Mouse (Mus musculus) liver, embryonic 14.5 days (tissue): ENCODE measurements at regions not wholly inside any gene's neighbourhood (a gene's known extent, or its start where the extent isn't known, plus 50 kb on each side); places are given as distances from the start of the nearest gene placed in this dataset.

ENCODE experiments used
- ATAC-seq: fragments of 200-750 bp; cut with Nextera tagmentation; 2 replicates; pipeline ENCODE4 v1.8.0; 2017; ENCODE audit warnings: moderate number of reproducible peaks, mild to moderate bottlenecking, moderate library complexity; ENCODE audit not compliant: insufficient read depth
- DNase-seq, 3 experiments: peaks; one replicate each; pipeline ENCODE4 v3.0.0-alpha.2; 2012 to 2013; ENCODE audit warnings: low read depth in 3 of 3, low spot score in 3 of 3
- H3K27ac ChIP-seq: fragments of 300-500 bp; sonication (generic); 2 replicates; pipeline ENCODE4 v1.5.1; 2014; ENCODE audit warnings: moderate library complexity, mild to moderate bottlenecking, control low read depth, inconsistent platforms
- H3K27me3 ChIP-seq: fragments of 300-500 bp; sonication (generic); 2 replicates; pipeline ENCODE4 v1.6.1; 2014; ENCODE audit warnings: mild to moderate bottlenecking, low read length, moderate library complexity; ENCODE audit not compliant: control insufficient read depth, insufficient read depth
- H3K36me3 ChIP-seq: fragments of 300-500 bp; sonication (generic); replicated peaks from 2 replicates; pipeline ENCODE4 v1.6.1; 2014; ENCODE audit warnings: low read depth; ENCODE audit not compliant: control insufficient read depth, insufficient read depth
- H3K4me1 ChIP-seq, 2 experiments: fragments of 200-500 bp in 1 of 2; fragments of 300-500 bp in 1 of 2; sonication (generic) in 1 of 2; replicated peaks; 2 replicates each; pipeline ENCODE4 v1.6.1; 2012 to 2014; ENCODE audit warnings: antibody characterized with exemption in 1 of 2, inconsistent platforms in 1 of 2, low read length in 1 of 2; ENCODE audit not compliant: control insufficient read depth in 2 of 2, insufficient read depth in 2 of 2
- H3K4me2 ChIP-seq: fragments of 300-500 bp; sonication (generic); 2 replicates; pipeline ENCODE4 v1.6.1; 2014; ENCODE audit warnings: low read depth, mild to moderate bottlenecking, control low read depth, moderate library complexity
- H3K4me3 ChIP-seq, 2 experiments: fragments of 200-500 bp in 1 of 2; fragments of 300-500 bp in 1 of 2; sonication (generic) in 1 of 2; 2 replicates each; pipeline ENCODE4 v1.5.1; 2012 to 2014; ENCODE audit warnings: low read depth in 2 of 2, low read length in 2 of 2, mild to moderate bottlenecking in 2 of 2, control low read depth in 1 of 2, inconsistent platforms in 1 of 2, moderate library complexity in 1 of 2; ENCODE audit not compliant: insufficient read depth in 1 of 2
- H3K9ac ChIP-seq: fragments of 300-500 bp; sonication (generic); replicated peaks from 2 replicates; pipeline ENCODE4 v1.6.1; 2014; ENCODE audit warnings: mild to moderate bottlenecking, control low read depth, moderate library complexity
- H3K9me3 ChIP-seq: fragments of 300-500 bp; sonication (generic); 2 replicates; pipeline ENCODE4 v1.6.1; 2016; ENCODE audit warnings: low read length, mixed read lengths; ENCODE audit not compliant: control insufficient read depth
- CTCF ChIP-seq: IDR thresholded peaks from 2 replicates; pipeline ENCODE4 v1.5.1; 2016; ENCODE audit warnings: antibody characterized with exemption, low read depth, control low read depth
- EP300 ChIP-seq: IDR thresholded peaks from 2 replicates; pipeline ENCODE4 v1.6.1; 2016; ENCODE audit warnings: antibody characterized with exemption, low read depth
- WGBS: fragments of 180-500 bp; shearing (Covaris S2); extraction: QIAGEN DNeasy Blood & Tissue Kit; methylation state at CpG from one replicate; pipeline ENCODE4 v1.1.7; 2014; ENCODE audit not compliant: insufficient replicate concordance; 5-methylcytosine and 5-hydroxymethylcytosine counted together

GRCm38 (mm10) chr14:24772129-24772528, 285.2 kb downstream of the Rps24 start:
- Histone ChIP-seq H3K4me1 (no peaks in the 10 kb centered on the region), H3K9me3 (no peaks in the 10 kb centered on the region), H3K4me2 (no peak overlapping the region), H3K27me3 (no peaks in the 10 kb centered on the region), H3K27ac (no peak overlapping the region), H3K9ac (no peak overlapping the region), H3K36me3 (no peaks in the 10 kb centered on the region), H3K4me3 (no peak overlapping the region)
- ATAC-seq = no peak
- DNase-seq = no peak
- 53% methylated on average over 4 of the region's 4 CpGs for WGBS
- TF ChIP-seq CTCF (no peak), EP300 (no peak)

- peaks cover 0 to 9% of the 10 kb centered on the region in 2 experiments; a peak in 2 of 4 replicates for H3K4me1 ChIP-seq
- H3K27me3 ChIP-seq = no peaks in the 10 kb centered on the region
- no peak overlapping the region for H3K9ac ChIP-seq
- H3K27ac ChIP-seq = no peak overlapping the region
- H3K4me3 ChIP-seq = peak overlapping the region; percentile 20 to 36
- H3K36me3 ChIP-seq = no peaks in the 10 kb centered on the region
- no peak for TF ChIP-seq EP300
- TF ChIP-seq CTCF = 0 out of 2 replicates have a peak, but pooled peaks have one; percentile 35
- peak overlapping the region; percentile 60 for H3K4me2 ChIP-seq
- DNase-seq (peak; percentile 17 to 23 (median 22)), ATAC-seq (peak; percentile 87)
- H3K9me3 ChIP-seq = no peaks in the 10 kb centered on the region
- 2% methylated on average over 37 of the region's 39 CpGs for WGBS
Observed at GRCm38 (mm10) chr14:24778748-24779630, 292.1 kb downstream of the Rps24 start.

GRCm38 (mm10) chr14:24781674-24782073, 294.7 kb downstream of the Rps24 start:
- WGBS = 58% methylated on average over 3 of the region's 3 CpGs
- H3K9ac ChIP-seq = no peak overlapping the region
- ATAC-seq (no peak), DNase-seq (no peak)
- H3K9me3 ChIP-seq = no peaks in the 10 kb centered on the region
- no peak overlapping the region for H3K4me3 ChIP-seq
- TF ChIP-seq CTCF (no peak), EP300 (no peak)
- peaks cover 0 to 9% of the 10 kb centered on the region in 2 experiments; a peak in 2 of 4 replicates for H3K4me1 ChIP-seq
- no peak overlapping the region for H3K27ac ChIP-seq
- no peaks in the 10 kb centered on the region for H3K27me3 ChIP-seq
- H3K36me3 ChIP-seq = no peaks in the 10 kb centered on the region
- H3K4me2 ChIP-seq = no peak overlapping the region

GRCm38 (mm10) chr14:24783889-24784288, 297.0 kb downstream of the Rps24 start:
- H3K4me3 ChIP-seq = no peak overlapping the region
- H3K27ac ChIP-seq = no peak overlapping the region
- ATAC-seq = no peak
- H3K27me3 ChIP-seq = no peaks in the 10 kb centered on the region
- H3K36me3 ChIP-seq = no peaks in the 10 kb centered on the region
- TF ChIP-seq EP300 (no peak), CTCF (no peak)
- no peak overlapping the region for H3K9ac ChIP-seq
- H3K4me2 ChIP-seq = no peak overlapping the region
- DNase-seq = no peak
- H3K4me1 ChIP-seq = peaks cover 0 to 9% of the 10 kb centered on the region in 2 experiments; a peak in 2 of 4 replicates
- WGBS = 57% methylated on average over 6 of the region's 6 CpGs
- H3K9me3 ChIP-seq = no peaks in the 10 kb centered on the region

- Histone ChIP-seq H3K27ac (no peak overlapping the region), H3K9me3 (no peaks in the 10 kb centered on the region), H3K9ac (no peak overlapping the region), H3K27me3 (no peaks in the 10 kb centered on the region), H3K4me2 (no peak overlapping the region), H3K4me3 (no peak overlapping the region), H3K4me1 (no peaks in the 10 kb centered on the region), H3K36me3 (no peaks in the 10 kb centered on the region)
- 49% methylated on average over 5 of the region's 5 CpGs for WGBS
- TF ChIP-seq CTCF = no peak
- no peak for TF ChIP-seq EP300
- DNase-seq (no peak), ATAC-seq (no peak)
Observed at GRCm38 (mm10) chr14:24785452-24785851, 298.5 kb downstream of the Rps24 start.
